Mouse (Mus musculus) thymus, postnatal 36 days (tissue): ENCODE results near the gene Iqcm.
"Not testable (repeated sequence)": the region's sequence is repeated elsewhere in the genome, so short reads cannot be mapped to it uniquely, and the experiment has no call there.

Experiments used
- DNase-seq, 2 experiments: peaks; one replicate each; pipeline ENCODE4 v3.0.0; 2022; ENCODE audit warnings: mixed read lengths in 2 of 2

The Iqcm gene

DNA sequence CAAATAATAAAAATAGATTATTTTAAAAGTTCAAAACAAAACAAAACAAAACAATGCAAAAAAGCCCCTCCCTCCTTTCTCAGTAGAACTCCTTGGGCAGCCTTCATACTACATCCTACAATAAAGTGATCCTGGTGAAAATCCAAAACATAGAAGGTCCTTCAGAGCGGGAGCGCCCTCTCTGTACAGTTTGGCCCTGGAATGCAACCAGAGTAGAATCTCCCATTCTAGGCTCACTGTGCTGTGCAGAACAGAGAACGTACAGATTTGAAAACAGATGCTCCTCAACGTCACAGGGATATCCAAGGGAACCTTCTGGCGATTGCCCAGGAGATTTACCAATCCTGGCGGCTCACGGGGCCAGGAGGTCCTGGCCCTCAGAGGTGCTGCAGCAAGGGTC, at the start of gene Iqcm:
Iqcm (plus strand) TSS at position 301 of the 400 bp plus-strand sequence.
- no peak for DNase-seq

DNA sequence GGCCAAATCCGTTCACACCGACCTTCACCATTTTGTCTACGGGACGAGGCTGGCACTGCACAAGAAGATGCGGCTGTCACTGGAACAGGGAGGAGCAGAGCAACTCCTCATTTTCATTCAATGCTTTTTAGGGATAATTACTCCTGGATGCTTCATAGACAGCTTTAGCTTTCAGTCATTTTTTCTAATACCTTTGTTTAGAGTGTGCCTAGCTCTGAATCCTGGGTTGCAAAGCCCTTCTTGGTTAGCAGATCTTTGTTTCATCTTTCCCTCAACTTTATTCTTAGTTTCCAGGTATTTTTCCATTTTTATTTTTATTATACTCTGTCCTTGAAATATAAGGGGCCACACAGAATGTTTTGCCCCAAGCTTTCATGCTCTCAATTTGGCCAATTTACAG, 42.0 kb upstream of the Iqcm start, which contains the start of gene Gm10358:
Gm10358 (minus strand) TSS at position 101 of the 400 bp plus-strand sequence.
- no peak for DNase-seq

DNA sequence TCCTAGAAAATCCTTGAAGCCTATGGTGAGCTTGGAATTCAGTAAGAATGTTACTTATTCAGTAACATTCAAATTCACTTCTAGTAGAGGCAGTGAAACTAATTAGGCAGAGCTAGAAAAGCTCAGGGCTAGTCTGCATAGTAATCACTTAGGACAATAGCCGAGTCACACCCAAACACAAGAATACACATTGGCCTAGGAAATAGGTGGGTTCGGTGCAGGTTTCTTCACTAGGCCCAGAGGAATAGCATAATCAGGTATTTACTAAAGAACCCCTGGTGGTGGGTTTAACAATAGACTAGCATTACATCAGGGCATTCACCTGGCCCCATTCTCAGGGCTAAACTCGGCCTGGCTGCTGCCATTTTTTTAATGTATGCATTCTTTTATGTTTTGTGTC, 32.8 kb upstream of the Iqcm start:
- not testable (repeated sequence) for DNase-seq

DNA sequence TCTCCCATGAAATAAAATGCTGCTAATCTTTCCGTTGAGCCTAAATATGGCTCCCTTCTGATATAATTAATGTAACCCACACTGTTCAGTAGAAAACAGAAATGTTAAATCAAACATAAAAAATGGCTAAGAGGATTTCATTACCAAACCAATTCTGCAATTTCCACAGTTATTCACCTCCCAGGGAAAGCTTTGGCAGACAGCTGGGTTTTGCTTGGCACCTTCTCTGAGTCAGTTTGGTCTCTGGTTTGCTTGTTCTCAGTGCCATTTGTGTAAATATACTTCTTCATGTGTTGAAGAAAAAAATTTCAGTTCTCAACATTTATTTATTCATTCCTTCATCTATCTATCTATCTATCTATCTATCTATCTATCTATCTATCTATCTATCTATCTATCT, 28.3 kb downstream of the Iqcm start:
- DNase-seq: no peak

DNA sequence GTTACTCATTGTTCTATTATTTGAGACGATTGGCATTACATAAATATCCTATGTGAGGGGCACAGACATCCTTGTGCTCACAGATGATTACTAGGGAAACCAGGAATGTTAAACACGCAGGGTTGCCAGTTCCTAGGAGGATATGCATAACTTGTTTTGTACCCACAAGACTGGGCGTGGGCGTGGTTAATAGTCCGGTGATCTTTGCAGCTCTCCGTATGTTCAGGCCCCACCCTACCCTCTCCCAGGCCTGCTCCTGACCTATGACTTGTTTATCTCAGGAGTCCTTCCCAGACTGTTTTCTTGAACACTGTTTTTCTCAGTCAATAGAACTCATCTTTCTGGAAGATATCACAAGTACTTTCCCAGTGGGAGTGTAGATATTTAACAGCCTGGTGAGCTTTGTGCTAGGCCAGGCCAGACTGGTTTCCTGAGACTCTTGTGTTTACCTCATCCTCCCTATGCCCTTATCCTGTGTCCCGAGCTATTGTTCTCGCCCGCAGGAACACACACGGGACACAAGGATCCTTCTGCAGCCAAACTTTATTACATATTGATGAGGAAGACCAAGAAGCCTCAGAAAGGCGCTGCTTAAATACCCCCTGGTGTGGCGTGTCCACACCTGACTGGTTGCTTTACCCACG, 40.7 kb downstream of the Iqcm start:
- DNase-seq: no peak

DNA sequence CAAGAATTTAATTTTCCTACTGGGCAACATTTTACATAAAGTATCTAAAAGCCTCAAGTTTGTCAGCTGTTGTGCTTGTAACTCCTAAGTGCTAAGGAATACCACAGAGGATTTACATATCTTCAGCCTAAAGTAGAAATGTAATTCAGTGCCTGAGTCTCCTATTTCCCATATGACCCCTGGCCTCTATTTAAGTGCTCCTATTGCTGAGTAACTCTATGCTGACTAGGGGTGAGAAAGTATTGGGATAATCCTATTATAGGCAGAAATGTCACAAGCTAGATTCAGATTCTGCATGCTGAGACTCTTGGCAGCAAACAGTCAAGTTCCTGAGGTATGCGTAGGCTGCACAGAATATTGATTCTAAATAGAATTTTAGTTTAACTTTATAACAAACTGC, 60.8 kb downstream of the Iqcm start:
- DNase-seq: no peak

DNA sequence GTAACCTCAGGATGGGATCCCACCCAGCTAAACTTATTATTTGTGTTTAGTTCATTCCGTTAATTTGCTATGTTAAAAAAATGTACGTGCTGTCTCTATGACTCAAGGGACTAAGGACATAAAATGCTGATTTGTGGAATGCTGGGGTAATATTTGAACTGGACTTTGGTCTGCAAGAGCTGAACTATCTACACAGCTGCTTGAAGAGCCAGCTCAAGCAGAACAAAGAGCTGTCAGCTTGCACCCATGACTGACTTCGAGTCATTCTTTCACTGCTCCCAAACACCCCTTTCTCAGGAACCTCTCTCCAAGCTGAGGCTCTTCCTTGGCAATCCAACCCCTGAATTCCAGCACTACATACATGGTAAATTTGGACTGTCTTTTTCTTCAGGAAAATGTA, 65.3 kb downstream of the Iqcm start:
- no peak for DNase-seq

DNA sequence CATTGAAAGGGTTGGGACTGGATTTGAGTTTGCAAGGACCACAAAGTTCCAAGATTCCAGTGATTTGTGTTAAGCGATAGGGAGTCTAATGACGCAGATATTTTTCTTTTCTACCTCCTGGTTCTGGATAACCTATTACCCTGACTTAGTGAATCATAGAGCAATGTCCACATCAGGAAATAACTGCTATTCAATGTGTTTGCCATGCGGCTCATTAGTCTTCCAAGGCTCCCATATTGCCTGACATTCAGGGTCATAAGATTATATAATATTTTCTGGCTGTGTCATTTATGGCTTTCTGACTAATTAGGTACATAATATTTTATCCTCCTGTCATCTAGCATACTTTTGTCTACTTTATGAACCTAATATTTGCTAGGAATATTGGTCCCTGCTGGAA, 100.8 kb downstream of the Iqcm start:
- no peak for DNase-seq

DNA sequence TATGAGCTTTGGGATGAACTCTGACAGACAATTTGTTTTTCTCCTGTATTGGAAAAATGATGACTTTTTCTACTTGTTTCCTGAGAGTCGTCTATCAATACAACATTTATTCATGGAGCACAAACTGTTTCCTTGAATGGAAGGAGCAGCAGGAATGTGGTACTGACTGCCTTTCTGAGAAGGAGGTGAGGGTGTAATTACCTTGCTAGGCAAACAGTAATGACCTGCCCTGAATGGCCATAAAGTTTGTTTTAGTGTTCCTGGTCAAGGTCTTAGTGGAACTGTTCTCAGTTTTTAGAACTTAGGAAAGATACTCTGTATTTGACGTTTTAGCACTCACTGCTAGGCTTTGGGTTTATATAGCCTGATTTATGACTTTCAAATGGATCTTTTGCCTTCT, 147.8 kb downstream of the Iqcm start:
- DNase-seq: no peak

DNA sequence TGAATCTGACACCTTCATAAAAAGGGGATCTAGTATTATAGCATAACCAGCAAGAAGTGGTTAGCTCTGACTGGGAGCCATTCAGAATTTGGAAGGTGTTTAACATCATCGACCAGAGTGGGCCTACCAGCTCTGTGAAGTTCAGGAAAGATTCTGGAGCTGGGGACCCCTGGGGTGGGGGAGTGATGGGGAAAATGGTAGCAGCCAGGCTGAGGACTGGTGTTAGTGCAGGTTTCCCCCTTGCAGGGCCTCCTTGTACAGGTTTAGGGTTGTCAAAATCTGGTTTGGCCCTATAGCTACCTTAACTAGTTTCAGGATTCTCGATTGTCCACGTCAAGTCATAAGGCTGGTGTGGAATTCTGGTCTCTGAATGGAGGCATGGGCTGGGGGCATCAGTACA, 194.5 kb downstream of the Iqcm start:
- no peak for DNase-seq

DNA sequence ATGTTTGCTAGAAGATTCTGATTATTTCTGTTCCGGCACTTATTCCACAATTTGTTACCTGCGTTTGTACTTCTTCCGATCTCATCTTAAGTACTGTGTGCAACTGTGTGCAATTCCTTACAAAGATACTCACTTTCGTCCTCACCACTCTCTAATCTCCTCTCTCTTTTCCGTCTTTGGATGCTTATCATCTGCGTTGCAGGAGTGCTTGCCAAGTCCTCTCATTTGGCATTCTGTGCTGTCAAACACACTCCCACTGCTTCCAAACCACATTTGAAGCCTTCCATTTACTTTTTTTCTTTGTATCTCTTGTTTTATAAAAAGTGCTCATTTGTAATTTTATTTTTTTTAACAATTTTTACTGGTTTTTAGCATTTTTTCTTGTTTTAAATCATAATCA, 210.8 kb downstream of the Iqcm start:
- DNase-seq: no peak

DNA sequence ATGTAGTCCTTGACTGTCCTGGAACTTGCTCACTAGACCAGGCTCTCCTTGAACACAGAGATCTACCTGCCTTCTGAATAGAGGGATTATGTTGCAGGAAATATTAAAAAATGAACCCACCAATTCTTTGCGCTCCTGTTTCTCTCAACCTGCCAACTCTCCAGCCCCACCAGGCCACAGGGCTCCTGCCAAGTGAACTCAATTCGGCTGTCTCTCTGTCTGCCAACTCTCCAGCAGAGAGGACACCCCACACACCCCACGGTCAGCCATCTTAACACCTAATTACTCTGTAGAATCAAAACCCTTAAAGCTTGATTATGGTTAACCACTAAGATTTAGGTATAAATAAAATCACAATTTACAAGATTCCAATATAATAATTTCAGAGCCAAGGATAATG, 298.1 kb downstream of the Iqcm start:
- no peak for DNase-seq

DNA sequence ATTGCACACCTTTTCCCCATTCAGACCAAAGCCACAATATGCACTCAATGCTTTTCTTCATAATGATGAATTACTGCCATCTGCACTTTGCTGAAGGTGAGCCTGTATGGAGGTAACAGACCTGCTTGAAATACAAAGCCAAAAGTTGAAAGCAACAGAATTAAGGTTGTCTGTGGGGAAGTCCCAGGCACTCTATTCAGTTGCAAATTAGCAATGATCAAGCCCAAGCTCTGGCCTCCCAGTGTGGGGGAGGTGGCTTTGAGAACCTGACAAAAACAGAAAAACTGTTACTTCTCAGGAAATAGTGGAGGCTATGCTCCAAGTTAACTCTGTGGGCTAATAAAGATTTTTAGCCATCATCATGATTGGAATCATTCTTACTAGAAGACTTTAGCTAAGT, 307.1 kb downstream of the Iqcm start:
- no peak for DNase-seq

DNA sequence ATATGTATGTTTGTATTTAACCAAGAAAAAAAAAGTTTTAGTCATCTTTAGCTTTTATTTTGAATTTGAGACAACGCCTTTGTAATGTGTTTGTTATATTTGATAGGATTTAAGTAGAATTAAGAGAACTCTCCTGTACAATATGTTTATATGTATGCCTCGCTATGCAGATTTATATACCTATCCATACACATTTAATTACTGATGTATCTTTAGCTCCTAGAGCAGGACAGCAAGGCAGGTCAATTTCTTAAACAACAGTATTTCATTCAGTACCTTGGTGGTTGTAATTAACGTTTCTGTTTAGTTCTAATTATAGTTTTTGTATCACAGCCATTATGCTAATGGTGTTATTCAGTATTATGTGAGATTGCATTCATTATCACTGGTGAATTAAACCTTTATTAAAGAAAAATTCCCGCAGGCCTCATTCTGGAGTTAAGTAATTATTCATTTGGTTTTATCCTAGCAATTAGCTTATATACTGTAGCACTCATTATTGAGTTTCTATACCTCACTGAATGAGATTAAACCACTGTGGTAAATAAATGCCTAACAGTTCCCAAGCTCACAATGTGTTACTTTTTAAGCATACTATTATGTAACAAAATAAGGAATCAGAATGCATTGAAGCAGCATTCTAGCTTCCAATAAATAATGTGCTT, 380.1 kb downstream of the Iqcm start:
- DNase-seq: no peak

DNA sequence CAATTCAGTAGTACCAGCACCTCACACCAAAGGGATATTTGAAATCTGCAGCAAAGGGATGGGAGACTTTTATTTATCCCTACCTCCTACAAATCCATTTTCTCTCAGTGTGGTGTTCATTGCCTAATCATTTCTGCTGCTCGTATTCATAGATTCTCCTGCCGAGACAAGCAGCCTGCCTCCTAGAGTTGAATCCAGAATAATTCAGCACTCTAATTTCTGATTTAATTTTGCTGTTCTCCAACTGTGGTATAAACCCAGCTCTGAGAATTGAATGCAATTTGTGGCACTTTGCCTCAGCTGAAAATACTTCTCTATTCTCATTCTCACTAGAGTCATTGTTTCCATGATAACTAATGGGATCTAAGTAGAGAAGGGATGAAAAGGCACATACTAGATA, 386.8 kb downstream of the Iqcm start:
- DNase-seq: no peak

DNA sequence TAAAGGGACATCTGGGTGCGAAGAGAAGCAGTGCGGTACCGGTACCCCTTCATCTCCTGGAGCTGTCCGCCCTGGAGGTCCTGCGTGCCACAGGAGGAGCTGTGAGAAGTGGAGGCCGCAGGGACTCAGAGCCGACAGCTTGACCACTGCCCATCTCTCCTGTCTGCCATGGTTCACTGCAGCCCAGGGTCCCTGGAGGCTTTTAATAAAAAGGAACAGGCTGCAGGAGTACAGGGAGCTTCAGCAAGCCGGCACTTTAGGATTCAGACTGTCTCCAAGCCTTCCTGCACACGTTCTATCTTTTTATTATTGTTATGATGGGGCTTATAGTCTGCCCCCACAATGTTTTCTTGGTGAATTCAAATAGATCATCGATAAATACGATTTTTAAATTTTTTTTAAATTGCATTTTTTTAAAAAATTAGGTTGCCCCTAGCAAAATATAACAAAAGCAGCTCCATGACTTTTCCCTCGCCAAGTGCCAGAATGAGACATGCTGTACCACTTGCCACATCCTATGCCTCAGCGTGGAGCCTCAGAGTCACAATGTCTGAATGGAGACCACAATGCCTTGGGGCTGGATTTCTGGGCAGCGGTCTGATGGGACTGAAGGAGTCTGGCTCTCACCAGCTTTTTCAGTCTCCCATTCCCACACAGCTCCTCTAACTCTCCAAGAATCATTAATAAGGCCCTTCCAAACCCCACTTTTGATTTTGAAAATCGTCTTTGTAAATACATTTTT, 469.3 kb downstream of the Iqcm start:
- DNase-seq: no peak

DNA sequence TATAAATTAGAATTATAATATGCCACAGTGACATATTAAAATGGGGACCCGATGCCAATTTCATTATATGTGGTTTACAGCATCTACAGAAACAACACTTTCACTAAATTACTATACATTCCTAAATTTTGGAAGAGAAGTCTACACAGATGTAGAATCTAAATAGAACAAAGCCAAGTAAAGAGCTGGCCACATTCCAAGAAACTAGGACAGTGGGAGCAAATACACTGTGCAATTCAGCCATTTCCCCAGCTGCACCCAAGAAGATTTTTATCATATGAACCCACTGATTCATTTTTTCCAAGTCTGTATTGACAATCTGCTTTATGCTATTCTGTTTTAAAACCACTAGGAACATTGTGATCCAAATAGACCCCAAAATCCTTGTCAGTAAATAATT, 500.7 kb downstream of the Iqcm start:
- DNase-seq: no peak

DNA sequence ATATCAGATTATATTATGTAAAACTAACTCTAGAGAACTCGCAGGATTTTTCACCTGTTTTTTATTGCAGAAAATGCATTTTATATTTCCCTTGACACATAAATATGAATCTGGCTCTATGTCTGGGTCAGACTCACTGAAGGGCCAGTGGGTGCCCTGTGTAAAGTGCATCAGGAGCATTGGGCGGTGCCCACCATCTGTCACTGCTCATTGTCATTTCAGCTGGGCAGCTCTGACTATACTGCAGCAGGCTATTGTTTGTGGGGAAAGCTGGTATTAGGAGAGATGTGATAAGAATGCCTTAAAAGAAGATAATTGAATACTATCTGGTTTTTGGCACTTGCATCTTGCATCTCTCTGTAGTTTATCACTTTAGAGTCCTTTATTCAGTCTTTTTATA, 507.5 kb downstream of the Iqcm start:
- no peak for DNase-seq

DNA sequence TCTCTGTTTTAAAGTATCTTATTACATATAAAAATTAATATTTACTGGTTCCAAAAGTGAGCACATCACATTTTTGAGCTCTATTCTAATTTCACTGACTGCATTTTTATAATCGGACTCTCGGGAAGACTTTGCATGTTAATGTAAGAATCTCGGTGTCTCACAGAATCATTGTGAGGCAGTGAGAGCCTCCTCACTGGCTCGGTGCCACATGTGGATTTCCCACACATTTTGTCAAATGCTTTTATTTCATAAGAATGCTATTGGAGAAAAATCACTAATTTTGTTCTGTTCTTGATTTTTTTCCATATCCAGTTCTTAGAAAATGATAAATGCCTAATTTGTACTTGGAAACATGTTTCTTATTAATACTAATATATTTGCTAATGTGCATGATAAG, 570.0 kb downstream of the Iqcm start:
- no peak for DNase-seq
